Mouse (Mus musculus) lung, embryonic 15.5 days (tissue): Measurements from ENCODE around the gene Lyzl4. TPM values are rescaled to one million over a fixed set of nuclear protein-coding genes. Genes with fewer than 3 reads are reported as not detected.

Experiments
- ATAC-seq: fragments of 200-750 bp; cut with Nextera tagmentation; 2 replicates; pipeline ENCODE4 v1.8.0; 2017; ENCODE audit warnings: moderate number of reproducible peaks, borderline replicate concordance; ENCODE audit not compliant: low FRiP score, low TSS enrichment; ENCODE audit errors: extremely low read depth
- H3K27ac ChIP-seq: fragments of 300-500 bp; sonication (generic); 2 replicates; pipeline ENCODE4 v1.5.1; 2015; ENCODE audit warnings: moderate library complexity, mild to moderate bottlenecking, inconsistent platforms
- H3K27me3 ChIP-seq: fragments of 300-500 bp; sonication (generic); 2 replicates; pipeline ENCODE4 v1.6.1; 2015; ENCODE audit warnings: inconsistent platforms
- H3K36me3 ChIP-seq: fragments of 300-500 bp; sonication (generic); 2 replicates; pipeline ENCODE4 v1.6.1; 2015; ENCODE audit warnings: inconsistent platforms
- H3K4me1 ChIP-seq: fragments of 300-500 bp; sonication (generic); 2 replicates; pipeline ENCODE4 v1.6.1; 2015; ENCODE audit warnings: inconsistent platforms
- H3K4me2 ChIP-seq: fragments of 300-500 bp; sonication (generic); 2 replicates; pipeline ENCODE4 v1.6.1; 2015; ENCODE audit warnings: inconsistent platforms, mild to moderate bottlenecking, moderate library complexity
- H3K4me3 ChIP-seq: fragments of 300-500 bp; sonication (generic); 2 replicates; pipeline ENCODE4 v1.5.1; 2015; ENCODE audit warnings: mild to moderate bottlenecking, inconsistent platforms
- H3K9ac ChIP-seq: fragments of 300-500 bp; sonication (generic); 2 replicates; pipeline ENCODE4 v1.6.1; 2015; ENCODE audit warnings: inconsistent platforms
- H3K9me3 ChIP-seq: fragments of 300-500 bp; sonication (generic); 2 replicates; pipeline ENCODE4 v1.6.1; 2016; ENCODE audit warnings: inconsistent platforms
- WGBS: fragments of 180-500 bp; shearing (Covaris S2); methylation state at CpG from one replicate; pipeline ENCODE4 v1.1.7; 2015; 5-methylcytosine and 5-hydroxymethylcytosine counted together
- polyA plus RNA-seq: library from polyadenylated mRNA; unstranded; fragments of >200 nt; fragmentation: Nextera tagmentation; extraction: Ambion mirVana; gene quantifications from 2 replicates; pipeline ENCODE4 v1.2.1, GENCODE M21; 2015

Lyzl4 gene
- 0.16 TPM in 1 of 2 replicates, not detected in the other for polyA plus RNA-seq

DNA sequence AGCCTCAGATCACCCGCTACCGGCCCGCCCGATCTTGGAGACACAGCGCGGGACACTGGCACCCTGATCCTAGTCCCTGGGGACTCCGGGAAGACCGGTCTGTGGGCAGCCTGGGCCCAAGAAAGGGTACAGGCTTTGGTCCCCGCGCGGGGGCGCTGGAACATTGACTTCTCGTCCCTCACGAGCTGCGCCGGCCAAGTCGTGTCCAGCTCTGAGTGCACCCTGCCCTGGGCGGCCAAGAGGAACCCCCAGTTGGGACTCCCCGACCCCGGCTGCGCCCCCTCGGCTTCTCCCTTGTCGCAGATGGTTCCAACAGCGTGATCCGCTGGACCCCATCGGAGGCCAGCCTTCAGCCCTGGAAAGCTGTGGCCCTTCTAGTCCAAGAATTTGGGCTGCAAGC is at the start of gene Lyzl4:
Lyzl4 (minus strand) TSS at position 96 of the 400 bp plus-strand sequence.
- H3K4me3 ChIP-seq, result peak within 1 kb of the TSS; percentile 48
- no peaks in the 10 kb centered on the region for H3K9me3 ChIP-seq
- H3K9ac ChIP-seq, result peak within 1 kb of the TSS; percentile 47
- WGBS, result under 1% methylated on average over 26 of the region's 26 CpGs
- no peak within 1 kb of the TSS for H3K27ac ChIP-seq
- peak within 1 kb of the TSS; percentile 98 for H3K4me2 ChIP-seq
- peaks cover 18% of the 10 kb centered on the region for H3K4me1 ChIP-seq
- no peaks in the 10 kb centered on the region for H3K36me3 ChIP-seq
- peak; percentile 78 for ATAC-seq
- peaks cover 61% of the 10 kb centered on the region for H3K27me3 ChIP-seq

DNA sequence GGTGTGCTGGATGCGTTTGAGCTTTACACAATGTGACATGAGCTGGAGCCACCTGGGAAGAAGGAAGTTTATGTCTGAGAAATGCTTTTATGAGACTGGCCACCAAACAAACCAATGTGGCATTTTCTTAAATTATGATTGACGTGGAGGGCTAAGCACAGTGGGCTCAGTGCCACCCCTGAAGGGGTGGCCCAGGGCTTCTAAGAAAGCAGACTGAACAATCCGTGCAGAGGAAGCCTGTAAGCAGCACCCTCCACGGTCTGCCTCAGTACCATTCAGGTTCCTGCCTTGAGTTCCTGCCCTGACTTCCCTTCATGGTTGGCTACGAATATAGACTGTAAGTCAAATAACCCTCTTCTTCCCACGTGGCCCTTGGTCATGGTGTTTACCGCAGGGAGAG is 48.8 kb upstream of the Lyzl4 start:
- WGBS, result 84% methylated on average over 7 of the region's 7 CpGs
- no peak overlapping the region for H3K27ac ChIP-seq
- H3K27me3 ChIP-seq, result no peaks in the 10 kb centered on the region
- 0 out of 2 replicates have a peak, but pooled peaks cover 3% of the 10 kb centered on the region for H3K4me1 ChIP-seq
- no peak overlapping the region for H3K9ac ChIP-seq
- H3K4me2 ChIP-seq, result no peak overlapping the region
- H3K36me3 ChIP-seq, result peaks cover 14% of the 10 kb centered on the region; the same call in 1 of the 2 replicates
- no peak overlapping the region for H3K4me3 ChIP-seq
- ATAC-seq, result no peak
- H3K9me3 ChIP-seq, result no peaks in the 10 kb centered on the region

DNA sequence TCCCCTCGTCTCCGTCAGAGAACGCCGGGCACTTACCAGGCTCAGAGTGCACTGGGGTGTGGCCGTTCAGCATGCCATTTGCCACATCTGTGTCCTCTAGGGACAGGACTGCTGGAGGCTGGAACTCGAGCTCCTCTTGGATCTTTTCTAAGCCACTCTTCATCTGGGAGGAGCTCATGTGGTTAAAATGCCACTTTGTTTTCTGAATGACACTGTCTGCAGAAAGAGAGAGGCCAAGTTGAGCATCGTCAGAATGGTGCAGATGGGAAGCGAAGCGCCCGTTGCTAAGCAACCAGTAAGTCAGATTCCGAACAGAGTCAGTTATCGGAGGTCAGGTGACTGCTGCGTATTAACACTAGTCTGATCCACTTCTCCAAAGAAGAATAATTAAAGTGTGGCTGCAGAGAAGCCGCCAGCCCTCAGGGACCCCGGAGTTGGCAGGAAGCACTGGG is 48.3 kb upstream of the Lyzl4 start:
- Histone ChIP-seq H3K4me3 (no peak overlapping the region), H3K4me2 (no peak overlapping the region), H3K9me3 (no peaks in the 10 kb centered on the region), H3K9ac (no peak overlapping the region), H3K27me3 (no peaks in the 10 kb centered on the region), H3K4me1 (0 out of 2 replicates have a peak, but pooled peaks cover 3% of the 10 kb centered on the region), H3K27ac (no peak overlapping the region), H3K36me3 (peaks cover 16% of the 10 kb centered on the region; the same call in 1 of the 2 replicates)
- ATAC-seq, result no peak
- 64% methylated on average over 15 of the region's 15 CpGs for WGBS

DNA sequence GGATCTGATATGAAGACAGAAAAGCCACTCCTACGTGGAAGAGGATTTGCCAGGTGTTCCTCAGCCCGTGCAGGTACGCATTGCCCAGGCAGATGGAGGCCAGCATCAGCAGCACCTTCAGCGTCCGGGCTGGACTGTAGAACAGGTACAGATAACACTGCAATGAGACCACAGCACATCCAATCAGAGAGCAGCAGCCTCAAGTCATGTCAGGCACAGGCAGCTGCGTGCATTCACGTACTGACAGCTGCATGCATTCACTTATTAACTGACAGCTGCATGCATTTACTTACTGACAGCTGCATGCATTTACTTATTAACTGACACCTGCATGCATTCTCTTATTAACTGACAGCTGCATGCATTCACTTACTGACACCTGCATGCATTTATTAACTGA is 42.8 kb upstream of the Lyzl4 start:
- Histone ChIP-seq H3K4me1 (no peaks in the 10 kb centered on the region), H3K9ac (no peak overlapping the region), H3K4me2 (no peak overlapping the region), H3K36me3 (peaks cover 15% of the 10 kb centered on the region; the same call in 1 of the 2 replicates), H3K27me3 (no peaks in the 10 kb centered on the region), H3K9me3 (no peaks in the 10 kb centered on the region), H3K27ac (no peak overlapping the region), H3K4me3 (no peak overlapping the region)
- no peak for ATAC-seq
- WGBS, result 75% methylated on average over 7 of the region's 7 CpGs

DNA sequence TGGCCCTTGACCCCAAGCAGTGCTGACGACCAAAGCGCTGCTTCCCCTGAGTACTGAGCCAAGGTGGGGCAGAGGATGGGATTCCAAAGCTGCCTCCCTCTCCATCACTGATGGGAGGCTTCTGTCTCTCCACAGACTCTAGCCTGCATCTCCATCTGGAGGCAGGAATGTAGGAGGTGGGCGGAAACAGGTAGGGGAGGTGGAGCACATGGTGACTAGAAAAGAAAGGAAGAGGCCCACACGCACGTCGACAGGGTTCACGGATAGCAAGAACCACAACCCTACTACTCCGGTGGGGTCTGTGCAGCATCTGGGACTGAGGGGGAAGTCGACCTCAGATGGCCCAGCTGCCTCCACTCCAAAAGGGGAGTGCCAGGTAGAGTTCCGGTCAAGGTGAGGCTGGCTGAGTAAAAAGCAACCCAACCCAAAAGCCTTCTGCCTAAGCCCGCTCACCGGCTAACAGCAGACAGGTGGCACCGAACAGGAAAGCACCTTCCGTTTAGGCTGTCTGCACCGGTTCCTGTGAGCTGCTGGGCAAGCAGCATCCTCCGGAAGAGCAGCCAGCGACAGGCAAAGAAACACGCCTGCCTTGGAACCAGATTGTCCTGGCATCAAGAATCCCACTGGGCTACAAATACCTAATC is 40.3 kb upstream of the Lyzl4 start:
- no peak overlapping the region for H3K4me2 ChIP-seq

DNA sequence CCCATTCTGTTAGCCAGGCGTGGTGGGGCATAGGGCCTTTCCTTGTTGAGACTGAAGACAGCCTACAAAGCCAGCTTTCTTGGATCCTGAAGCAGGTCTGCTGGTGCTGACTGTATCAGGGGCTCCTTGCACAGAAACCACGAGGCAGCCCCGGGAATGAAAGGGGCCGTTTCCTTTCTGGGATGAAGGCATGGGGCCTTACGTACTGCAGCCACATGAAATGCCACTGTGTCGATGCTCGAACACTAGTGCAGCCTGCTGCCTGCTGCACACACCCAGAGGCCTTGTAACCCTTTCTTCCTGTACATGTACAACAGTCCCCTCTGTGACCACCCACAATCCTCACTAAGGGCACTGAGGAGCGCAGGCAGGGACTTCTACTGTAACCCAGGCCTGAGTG is 39.3 kb upstream of the Lyzl4 start:
- Histone ChIP-seq H3K4me1 (peaks cover 21% of the 10 kb centered on the region), H3K27me3 (no peaks in the 10 kb centered on the region), H3K4me3 (no peak overlapping the region), H3K9ac (no peak overlapping the region), H3K9me3 (no peaks in the 10 kb centered on the region), H3K4me2 (no peak overlapping the region), H3K36me3 (0 out of 2 replicates have a peak, but pooled peaks cover 5% of the 10 kb centered on the region), H3K27ac (no peak overlapping the region)
- WGBS, result 76% methylated on average over 8 of the region's 8 CpGs
- ATAC-seq, result no peak

More for the DNA sequence above, 40.3 kb upstream of the Lyzl4 start:
- H3K4me1 ChIP-seq, result peaks cover 16% of the 10 kb centered on the region
- 75% methylated on average over 18 of the region's 18 CpGs for WGBS
- no peak for ATAC-seq
- H3K9ac ChIP-seq, result no peak overlapping the region
- no peaks in the 10 kb centered on the region for H3K9me3 ChIP-seq
- no peaks in the 10 kb centered on the region for H3K27me3 ChIP-seq
- peaks cover 6% of the 10 kb centered on the region; the same call in 1 of the 2 replicates for H3K36me3 ChIP-seq
- no peak overlapping the region for H3K4me3 ChIP-seq
- no peak overlapping the region for H3K27ac ChIP-seq

DNA sequence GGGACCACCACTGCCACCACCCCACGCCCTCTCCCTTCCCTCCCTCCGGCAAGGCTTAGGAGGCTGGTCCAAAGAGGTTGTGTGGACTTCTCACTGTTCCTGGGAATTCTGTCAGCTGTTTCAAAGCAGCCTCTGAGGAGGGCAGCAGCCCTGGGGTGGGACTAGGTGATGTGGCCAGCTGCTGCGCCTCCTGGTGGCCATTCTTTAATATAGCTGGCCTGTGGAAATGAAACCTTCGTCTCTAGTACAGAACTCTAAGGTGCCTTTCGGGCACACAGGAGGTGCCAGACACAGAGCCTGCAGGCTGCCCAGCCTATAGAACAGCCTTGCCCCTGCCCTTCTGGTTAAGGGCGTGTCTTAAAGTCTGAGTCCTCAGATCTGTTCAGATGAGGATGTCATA is 37.7 kb upstream of the Lyzl4 start:
- 22% methylated on average over 6 of the region's 6 CpGs for WGBS
- ATAC-seq, result peak; percentile 34; the same call in 1 of the 2 replicates
- Histone ChIP-seq H3K27ac (no peak overlapping the region), H3K4me2 (no peak overlapping the region), H3K27me3 (no peaks in the 10 kb centered on the region), H3K4me1 (peaks cover 21% of the 10 kb centered on the region), H3K9me3 (no peaks in the 10 kb centered on the region), H3K9ac (no peak overlapping the region), H3K4me3 (no peak overlapping the region), H3K36me3 (0 out of 2 replicates have a peak, but pooled peaks cover 2% of the 10 kb centered on the region)

DNA sequence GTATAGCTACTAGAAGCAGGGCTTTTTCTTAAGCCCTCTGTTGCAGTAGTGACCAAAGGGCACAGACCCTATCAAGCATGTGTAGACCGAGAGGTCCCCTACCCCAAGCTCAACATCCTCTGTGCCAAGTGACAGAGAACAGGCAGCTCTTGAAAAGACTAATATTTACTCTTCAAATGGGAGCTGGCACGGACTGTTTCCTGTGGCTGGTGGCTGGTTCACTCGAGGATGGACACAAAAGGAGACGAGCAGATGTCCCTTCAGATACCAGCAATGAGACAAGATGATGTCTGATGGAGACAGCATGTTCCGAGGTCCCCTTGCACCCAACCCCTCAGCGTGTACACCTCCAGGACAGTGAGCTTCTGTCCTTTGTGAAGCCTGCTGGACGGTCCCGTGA is 35.6 kb upstream of the Lyzl4 start:
- H3K4me2 ChIP-seq, result no peak overlapping the region
- H3K36me3 ChIP-seq, result 0 out of 2 replicates have a peak, but pooled peaks cover under 1% of the 10 kb centered on the region
- H3K4me3 ChIP-seq, result no peak overlapping the region
- H3K27me3 ChIP-seq, result no peaks in the 10 kb centered on the region
- H3K4me1 ChIP-seq, result peaks cover 23% of the 10 kb centered on the region
- H3K9me3 ChIP-seq, result no peaks in the 10 kb centered on the region
- H3K9ac ChIP-seq, result no peak overlapping the region
- ATAC-seq, result no peak
- no peak overlapping the region for H3K27ac ChIP-seq
- 23% methylated on average over 8 of the region's 8 CpGs for WGBS

DNA sequence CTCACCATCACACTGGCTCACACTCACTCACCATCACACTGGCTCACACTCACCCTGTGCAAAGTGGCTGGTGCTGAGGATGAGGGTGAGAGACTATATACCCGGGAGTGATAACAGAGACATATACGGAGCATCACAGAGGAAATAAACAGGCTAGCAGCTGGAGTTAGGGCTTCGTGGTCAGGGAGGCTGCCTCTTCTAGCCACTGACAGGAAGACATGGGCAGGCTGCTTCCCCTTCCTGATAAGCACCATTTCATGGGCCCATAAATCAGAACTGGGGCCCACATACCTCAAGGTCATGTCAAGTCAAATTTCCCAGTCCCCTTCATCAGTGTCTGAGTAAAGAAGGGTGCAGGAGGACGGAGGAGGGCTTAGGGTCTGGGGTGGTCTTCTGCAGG is 35.2 kb upstream of the Lyzl4 start:
- Histone ChIP-seq H3K27ac (no peak overlapping the region), H3K4me3 (no peak overlapping the region), H3K4me1 (peaks cover 27% of the 10 kb centered on the region), H3K9me3 (no peaks in the 10 kb centered on the region), H3K9ac (no peak overlapping the region), H3K4me2 (no peak overlapping the region), H3K36me3 (no peaks in the 10 kb centered on the region), H3K27me3 (no peaks in the 10 kb centered on the region)
- ATAC-seq, result no peak
- WGBS, result 31% methylated on average over 4 of the region's 4 CpGs

DNA sequence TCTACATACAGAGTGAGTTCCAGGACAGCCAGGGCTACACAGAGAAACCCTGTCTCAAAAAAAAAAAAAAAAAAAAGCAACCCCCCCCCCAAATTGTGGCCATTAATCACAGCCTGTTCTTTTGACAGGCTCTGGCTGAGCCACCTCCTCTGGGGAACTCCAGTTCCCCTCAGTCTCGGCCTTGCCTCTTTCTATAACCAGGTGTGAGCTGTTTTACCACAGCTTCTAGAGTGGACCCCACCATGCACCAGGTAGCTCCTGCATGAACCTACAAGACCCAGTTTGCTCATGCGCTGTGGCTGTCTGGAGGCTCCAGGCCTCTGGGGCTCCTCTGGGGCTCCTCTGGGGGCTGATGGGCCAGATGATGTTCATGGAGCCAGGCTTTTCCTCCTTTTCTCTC is 33.7 kb upstream of the Lyzl4 start:
- WGBS, result 78% methylated on average over 2 of the region's 2 CpGs

DNA sequence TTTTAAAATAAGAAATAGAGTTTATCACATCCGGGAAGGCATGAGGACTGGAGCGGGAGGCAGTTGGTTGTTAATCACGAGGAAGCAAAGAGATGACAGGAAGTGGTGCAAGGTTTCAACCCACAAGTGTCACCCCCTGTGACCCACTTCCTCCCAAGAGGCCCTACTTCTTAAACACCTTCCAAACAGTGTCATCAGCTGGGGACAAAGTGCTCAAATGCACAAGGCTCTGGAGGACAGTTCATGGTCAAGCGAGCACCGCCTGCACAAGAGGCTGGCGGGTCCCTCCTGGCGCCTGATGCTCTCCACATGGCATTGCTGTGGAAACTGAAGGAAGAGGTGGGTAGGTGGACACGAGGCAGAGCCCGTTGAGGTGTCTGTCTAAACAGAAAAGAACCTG is 33.1 kb upstream of the Lyzl4 start:
- Histone ChIP-seq H3K4me2 (no peak overlapping the region), H3K4me1 (peaks cover 27% of the 10 kb centered on the region), H3K4me3 (no peak overlapping the region), H3K27ac (no peak overlapping the region), H3K9me3 (no peaks in the 10 kb centered on the region), H3K9ac (no peak overlapping the region), H3K27me3 (peaks cover 13% of the 10 kb centered on the region; the same call in 1 of the 2 replicates), H3K36me3 (no peaks in the 10 kb centered on the region)
- no peak for ATAC-seq
- WGBS, result 72% methylated on average over 9 of the region's 9 CpGs

More for the DNA sequence above, 33.7 kb upstream of the Lyzl4 start:
- Histone ChIP-seq H3K27ac (no peak overlapping the region), H3K4me1 (peaks cover 27% of the 10 kb centered on the region), H3K36me3 (no peaks in the 10 kb centered on the region), H3K4me2 (no peak overlapping the region), H3K9me3 (no peaks in the 10 kb centered on the region), H3K4me3 (no peak overlapping the region), H3K9ac (no peak overlapping the region), H3K27me3 (peaks cover 8% of the 10 kb centered on the region; the same call in 1 of the 2 replicates)
- ATAC-seq, result no peak

DNA sequence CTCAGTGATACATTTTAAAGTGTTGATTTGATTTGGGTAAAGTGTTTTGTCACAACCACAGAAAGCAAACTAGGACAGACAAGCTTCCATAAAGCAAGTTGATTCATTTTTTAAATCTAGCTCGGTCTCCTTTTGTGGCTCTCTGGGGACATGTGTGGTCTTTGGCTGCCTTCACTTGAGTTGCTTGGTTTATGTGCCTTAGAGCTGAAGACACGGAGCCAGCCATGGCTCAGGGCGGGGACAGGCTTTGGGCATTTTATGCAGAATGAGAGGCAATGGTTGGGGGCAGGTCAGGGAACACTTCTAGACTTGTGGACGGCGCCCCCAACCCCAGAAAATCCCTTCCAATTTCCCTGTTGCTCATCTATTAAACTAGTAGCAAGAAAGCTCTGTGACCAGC is 31.8 kb upstream of the Lyzl4 start:
- H3K27me3 ChIP-seq, result peaks cover 25% of the 10 kb centered on the region
- no peak overlapping the region for H3K9ac ChIP-seq
- H3K4me2 ChIP-seq, result no peak overlapping the region
- no peak overlapping the region for H3K4me3 ChIP-seq
- 86% methylated on average over 5 of the region's 5 CpGs for WGBS
- H3K27ac ChIP-seq, result no peak overlapping the region
- H3K4me1 ChIP-seq, result peaks cover 34% of the 10 kb centered on the region
- H3K9me3 ChIP-seq, result no peaks in the 10 kb centered on the region
- no peak for ATAC-seq
- no peaks in the 10 kb centered on the region for H3K36me3 ChIP-seq
